In the genomic region with DNA sequence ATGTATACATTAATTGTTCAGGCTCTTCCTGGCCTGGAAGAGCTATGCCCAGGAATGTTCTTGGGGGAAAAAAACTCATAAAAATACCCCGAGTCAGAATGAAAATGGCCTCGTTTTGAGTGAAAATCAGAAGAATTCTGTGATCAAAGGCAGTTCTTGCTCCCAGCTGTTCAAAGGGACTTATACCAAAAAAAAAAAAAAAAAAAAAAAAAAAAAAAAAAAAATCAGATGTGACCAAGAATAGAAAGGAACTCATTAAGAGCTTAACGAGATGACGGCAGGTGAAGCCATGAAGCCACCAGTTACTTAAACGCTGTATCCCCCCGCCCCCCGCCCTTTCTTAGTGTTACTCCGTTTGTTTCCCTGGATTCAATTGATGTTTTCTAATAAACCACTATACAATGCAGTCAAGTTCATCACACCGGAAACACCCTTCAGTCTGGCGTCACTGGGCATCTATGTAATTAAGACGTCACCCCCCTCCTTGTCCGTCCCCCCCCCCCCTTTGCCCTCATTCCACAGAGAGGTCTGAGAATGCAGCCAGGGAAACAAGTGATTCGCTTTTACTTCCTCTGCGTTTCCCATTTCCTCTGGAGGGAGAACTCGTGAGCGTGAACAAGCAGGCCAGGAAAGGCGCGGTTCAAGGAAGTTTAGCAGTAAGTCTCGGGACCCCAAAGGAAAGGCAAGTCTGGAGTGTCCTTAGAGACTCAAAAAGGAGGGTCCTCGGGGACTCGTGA, we compare ENCODE assay signal across 8 mouse cellular contexts.
DNase-seq lines count a peak whose midpoint lies in the region; ATAC-seq and TF ChIP-seq lines count a peak whose summit lies in the region.

No protein-coding gene starts in this region.

- WGBS in forebrain, postnatal 0 days: 11% methylated on average over 21 of the region's 21 CpGs
- 50% methylated on average over 21 of the region's 21 CpGs for WGBS in intestine, embryonic 16.5 days
- WGBS in lung, postnatal 0 days: 31% methylated on average over 21 of the region's 21 CpGs

- no peaks in the 10 kb centered on the region for H3K4me1 ChIP-seq in brown adipose tissue, adult 24 weeks (ENCODE audit: control insufficient read depth, insufficient read depth, insufficient read length, low read length)
- no peaks in the 10 kb centered on the region for H3K4me1 ChIP-seq in forebrain, postnatal 0 days (ENCODE audit: insufficient read depth)
- no peaks in the 10 kb centered on the region for H3K4me1 ChIP-seq in intestine, embryonic 16.5 days (ENCODE audit: control insufficient read depth, insufficient read depth, low read length)
- no peaks in the 10 kb centered on the region; the same call in 1 of the 2 replicates for H3K4me1 ChIP-seq in lung, postnatal 0 days (ENCODE audit: insufficient read depth, low read depth, low read length)

- H3K4me3 ChIP-seq in brown adipose tissue, adult 24 weeks (ENCODE audit: insufficient read depth, low read depth, low read length): peak overlapping the region; percentile 31
- H3K4me3 ChIP-seq in forebrain, postnatal 0 days (ENCODE audit: low read depth, low read length): peak overlapping the region; percentile 20; the same call in 1 of the 2 replicates
- no peak overlapping the region for H3K4me3 ChIP-seq in intestine, embryonic 16.5 days (ENCODE audit: low read length)
- peak overlapping the region; percentile 21 for H3K4me3 ChIP-seq in lung, postnatal 0 days (ENCODE audit: low read depth, low read length)

- no peak for ATAC-seq in forebrain, postnatal 0 days
- ATAC-seq in intestine, embryonic 16.5 days: no peak
- peak; percentile 91 for ATAC-seq in lung, postnatal 0 days

- DNase-seq in forebrain, postnatal 0 days: peak; percentile 25
- DNase-seq in lung, postnatal 0 days (ENCODE audit: low spot score): peak; percentile 76
- DNase-seq in layer of hippocampus, postnatal 25 days (ENCODE audit: extremely low spot score in 1 of 2, low spot score in 1 of 2): no peak
- no peak for DNase-seq in urinary bladder, adult 18-20 months (ENCODE audit: low spot score in 2 of 2)
- DNase-seq in layer of hippocampus, adult 18-20 months (ENCODE audit: low spot score in 2 of 2): no peak
- DNase-seq in gastrocnemius, postnatal 25 days: no peak

- no peaks in the 10 kb centered on the region for H3K9me3 ChIP-seq in forebrain, postnatal 0 days (ENCODE audit: low read length)
- no peaks in the 10 kb centered on the region for H3K9me3 ChIP-seq in intestine, embryonic 16.5 days (ENCODE audit: control insufficient read depth, low read length)
- H3K9me3 ChIP-seq in lung, postnatal 0 days (ENCODE audit: low read length): no peaks in the 10 kb centered on the region

- peaks cover 3% of the 10 kb centered on the region; the same call in 1 of the 2 replicates for H3K27me3 ChIP-seq in forebrain, postnatal 0 days (ENCODE audit: insufficient read depth, low read length)
- no peaks in the 10 kb centered on the region for H3K27me3 ChIP-seq in intestine, embryonic 16.5 days (replicated peaks; ENCODE audit: control insufficient read depth, insufficient read depth, low read length)
- H3K27me3 ChIP-seq in lung, postnatal 0 days (replicated peaks; ENCODE audit: insufficient read depth, low read length): no peaks in the 10 kb centered on the region

- peak overlapping the region; percentile 41 for H3K4me2 ChIP-seq in forebrain, postnatal 0 days (ENCODE audit: low read depth)
- H3K4me2 ChIP-seq in intestine, embryonic 16.5 days (ENCODE audit: low read depth, low read length): peak overlapping the region; percentile 25; the same call in 1 of the 2 replicates
- peak overlapping the region; percentile 45 for H3K4me2 ChIP-seq in lung, postnatal 0 days (replicated peaks; ENCODE audit: low read depth, low read length)

- no peak for TF ChIP-seq CTCF in forebrain, postnatal 0 days (IDR thresholded peaks at IDR 0.05; ENCODE audit: low read depth)
- TF ChIP-seq CTCF in lung, postnatal 0 days (IDR thresholded peaks at IDR 0.05): no peak

- TF ChIP-seq EP300 in lung, postnatal 0 days (IDR thresholded peaks at IDR 0.05): peak; percentile 38; the same call in 1 of the 2 replicates

- no peaks in the 10 kb centered on the region for H3K36me3 ChIP-seq in forebrain, postnatal 0 days (ENCODE audit: insufficient read depth)
- no peaks in the 10 kb centered on the region for H3K36me3 ChIP-seq in intestine, embryonic 16.5 days (ENCODE audit: control insufficient read depth, insufficient read depth, low read length)
- no peaks in the 10 kb centered on the region for H3K36me3 ChIP-seq in lung, postnatal 0 days (ENCODE audit: insufficient read depth, low read length)

- peak overlapping the region; percentile 58; the same call in 1 of the 2 replicates for H3K27ac ChIP-seq in brown adipose tissue, adult 24 weeks (replicated peaks; ENCODE audit: low read depth, low read length)
- H3K27ac ChIP-seq in forebrain, postnatal 0 days (ENCODE audit: low read depth, low read length): no peak overlapping the region
- H3K27ac ChIP-seq in intestine, embryonic 16.5 days (ENCODE audit: low read length): no peak overlapping the region
- peak overlapping the region; percentile 9 for H3K27ac ChIP-seq in lung, postnatal 0 days (ENCODE audit: low read length)

- no peak overlapping the region for H3K9ac ChIP-seq in forebrain, postnatal 0 days
- no peak overlapping the region for H3K9ac ChIP-seq in intestine, embryonic 16.5 days (ENCODE audit: low read depth, low read length)
- H3K9ac ChIP-seq in lung, postnatal 0 days (replicated peaks; ENCODE audit: low read depth): no peak overlapping the region

Comparison
In these comparisons a context has a peak if more than half of its experiments do, and no peak if none do; other contexts are left out.
1. H3K27ac ChIP-seq: peak in brown adipose tissue, adult 24 weeks (single experiment) and lung, postnatal 0 days (single experiment); none in forebrain, postnatal 0 days (single experiment) and intestine, embryonic 16.5 days (single experiment).
2. DNase-seq: peak in forebrain, postnatal 0 days (single experiment) and lung, postnatal 0 days (single experiment); none in layer of hippocampus, postnatal 25 days (0 of 2), urinary bladder, adult 18-20 months (0 of 2), layer of hippocampus, adult 18-20 months (0 of 2) and gastrocnemius, postnatal 25 days (single experiment).
3. Peak in every context shown above with its lines, with median percentiles within 50 percentile points of each other: H3K4me2 ChIP-seq.